Mouse (Mus musculus): Measurements from ENCODE around the gene Nrxn1.
"Not testable (repeated sequence)": the region's sequence is repeated elsewhere in the genome, so short reads cannot be mapped to it uniquely, and the experiment has no call there.

Nrxn1 gene

DNA sequence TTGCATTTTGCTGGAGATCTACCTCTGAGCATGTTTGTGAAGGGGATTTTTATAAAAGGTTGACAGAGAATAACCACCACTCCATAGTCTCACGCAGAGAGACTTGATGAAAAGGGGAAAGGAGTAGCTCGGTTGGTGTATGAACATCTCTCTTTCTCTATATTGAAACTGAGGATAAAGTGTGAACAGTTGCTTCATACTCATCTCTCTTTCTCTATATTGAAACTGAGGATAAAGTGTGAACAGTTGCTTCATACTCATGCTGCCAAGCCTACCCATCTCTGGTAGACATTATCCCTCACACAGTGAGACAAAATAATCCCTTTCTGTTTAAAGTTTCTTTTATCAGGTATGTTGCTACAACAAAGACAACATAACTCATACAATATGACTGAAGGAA is 854.4 kb downstream of the Nrxn1 start:
- no peak for DNase-seq

DNA sequence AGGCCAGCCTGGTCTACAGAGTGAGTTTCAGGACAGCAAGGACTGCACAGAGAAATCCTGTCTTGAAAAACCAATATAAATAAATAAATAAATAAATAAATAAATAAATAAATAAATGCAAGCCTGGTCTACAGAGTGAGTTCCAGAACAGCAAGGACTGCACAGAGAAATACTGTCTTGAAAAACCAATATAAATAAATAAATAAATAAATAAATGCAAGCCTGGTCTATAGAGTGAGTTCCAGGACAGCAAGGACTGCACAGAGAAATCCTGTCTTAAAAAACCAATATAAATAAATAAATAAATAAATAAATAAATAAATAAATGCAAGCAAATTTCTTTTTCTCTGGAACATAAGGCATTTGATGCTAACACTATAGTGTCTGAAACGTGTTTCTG is 857.2 kb downstream of the Nrxn1 start:
- DNase-seq: not testable (repeated sequence)

DNA sequence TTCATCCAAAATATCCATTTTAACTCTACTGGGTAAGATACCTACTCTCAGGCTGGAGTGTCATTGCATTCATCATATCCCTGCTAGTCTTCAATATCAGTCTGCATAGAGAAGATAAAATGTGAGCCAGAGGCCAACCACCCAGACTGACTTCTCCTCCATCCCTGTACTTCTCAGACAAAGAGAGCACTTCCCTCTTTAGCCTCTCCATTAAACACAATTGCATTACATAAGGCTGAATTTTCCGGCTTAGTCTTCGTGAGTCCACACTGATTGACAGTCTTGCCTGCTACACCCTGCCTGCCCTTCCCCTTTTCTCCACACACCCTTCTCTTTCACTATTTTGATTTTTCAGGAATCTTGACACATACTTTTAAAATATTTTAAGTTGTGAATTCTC is 858.1 kb downstream of the Nrxn1 start:
- DNase-seq: no peak

DNA sequence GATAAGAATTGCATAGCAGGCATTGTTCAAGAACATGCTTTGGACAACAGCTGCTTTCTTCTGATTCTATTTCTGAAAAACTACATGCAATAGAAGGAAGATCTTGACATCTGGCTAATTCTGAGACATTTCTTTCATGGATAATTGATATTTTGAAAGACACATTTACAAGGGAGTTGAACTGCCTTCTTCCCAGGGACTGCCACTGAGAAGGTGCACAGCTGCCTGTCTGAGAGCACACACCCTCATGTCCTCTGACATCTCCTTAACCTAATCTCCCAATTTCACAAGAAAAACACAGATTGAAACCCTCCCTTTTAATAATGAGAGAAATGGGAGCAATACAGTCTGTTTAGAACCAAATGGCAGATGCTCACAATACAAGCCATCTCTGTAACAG is 884.3 kb downstream of the Nrxn1 start:
- no peak for DNase-seq

DNA sequence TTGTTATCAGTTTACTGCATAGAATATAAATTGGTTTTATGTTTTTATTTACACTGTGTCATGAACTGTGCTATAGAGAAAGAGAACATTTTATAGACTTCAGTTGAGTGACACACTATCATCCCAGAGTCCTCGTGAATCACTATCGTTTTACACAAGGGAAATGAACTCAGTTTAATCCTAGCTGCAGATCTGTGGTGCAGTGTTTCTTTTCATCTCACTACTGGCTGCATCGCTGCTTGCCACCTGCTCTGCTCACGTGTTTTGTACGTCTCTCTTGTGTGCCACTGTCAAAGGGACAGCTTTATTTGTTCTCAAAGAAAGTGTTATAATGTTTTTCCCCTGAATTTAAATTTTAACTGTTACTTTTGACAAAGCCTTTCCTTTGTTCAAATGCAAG is 885.3 kb downstream of the Nrxn1 start:
- no peak for DNase-seq

DNA sequence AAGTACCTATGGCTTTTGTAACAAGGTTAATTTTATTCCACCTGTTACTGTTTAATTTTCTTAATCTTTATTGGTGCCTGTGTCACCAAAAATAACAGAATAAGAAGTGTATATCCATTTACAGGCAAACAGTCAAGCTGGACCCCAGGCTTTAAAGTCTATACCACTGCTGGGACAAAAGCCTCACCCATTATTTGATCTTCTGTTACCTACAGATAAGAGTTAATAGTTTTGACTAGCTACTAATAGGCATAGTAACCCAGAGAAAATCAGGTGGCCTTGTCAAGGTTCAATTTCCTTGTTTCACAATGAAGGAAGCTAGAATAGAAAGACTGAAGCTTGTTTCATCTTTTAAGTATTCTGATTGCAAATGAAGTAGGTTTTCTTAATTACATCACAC is 888.9 kb downstream of the Nrxn1 start:
- DNase-seq: no peak

DNA sequence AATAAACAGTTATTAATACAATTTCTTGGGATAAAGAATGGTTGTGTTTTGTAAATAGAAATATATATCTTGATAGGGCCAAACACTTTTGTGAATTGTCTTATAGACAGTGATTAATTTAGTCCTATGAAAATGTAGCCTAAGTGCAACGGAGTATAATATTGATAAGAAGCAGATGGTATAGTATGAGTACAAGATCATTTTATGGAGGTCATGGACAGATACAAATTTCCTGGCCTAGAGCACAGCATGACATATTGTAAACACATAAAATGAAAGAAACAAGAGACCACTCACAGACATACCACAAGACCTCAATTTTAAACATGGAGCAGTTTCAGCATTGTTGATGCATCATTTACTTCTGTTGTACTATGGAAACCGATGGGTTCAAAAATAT is 890.1 kb downstream of the Nrxn1 start:
- DNase-seq: no peak

DNA sequence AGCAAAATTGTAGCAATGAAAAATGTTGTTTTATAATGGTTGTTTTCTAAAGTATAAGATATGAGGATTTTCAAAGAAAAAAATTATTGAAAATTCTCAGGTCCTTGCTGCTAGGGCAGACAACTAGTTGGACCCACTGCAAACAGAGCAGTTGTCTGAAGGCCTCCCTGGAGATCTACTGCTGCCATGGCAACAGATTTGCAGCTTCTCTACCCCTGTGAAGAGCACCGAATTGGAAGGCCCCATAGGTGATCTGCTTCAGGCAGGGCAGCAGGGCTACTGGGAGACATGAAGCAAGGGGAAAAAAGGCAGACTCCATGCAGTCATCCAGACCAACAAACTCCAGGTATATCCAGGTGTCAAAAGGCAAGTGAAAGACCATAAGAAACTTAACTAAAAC is 896.1 kb downstream of the Nrxn1 start:
- DNase-seq: no peak

DNA sequence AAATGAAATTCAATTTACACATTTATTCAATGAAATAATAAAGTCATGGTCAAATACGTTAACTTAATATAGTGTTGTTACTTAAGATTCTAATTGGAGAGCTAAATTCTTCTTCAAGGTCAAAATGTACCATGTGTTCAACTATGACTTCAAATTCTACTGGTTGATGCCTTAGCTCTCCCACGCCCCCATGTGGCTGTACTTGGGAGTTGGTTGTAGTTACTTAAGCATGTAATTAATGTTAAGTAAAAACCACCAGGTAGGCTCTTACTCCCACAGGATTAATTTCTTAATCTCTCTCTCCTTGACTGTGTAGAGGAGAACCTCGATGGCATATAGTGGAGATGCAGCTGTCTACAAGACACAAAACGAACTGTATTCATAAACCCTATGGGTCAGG is 951.3 kb downstream of the Nrxn1 start:
- no peak for DNase-seq

DNA sequence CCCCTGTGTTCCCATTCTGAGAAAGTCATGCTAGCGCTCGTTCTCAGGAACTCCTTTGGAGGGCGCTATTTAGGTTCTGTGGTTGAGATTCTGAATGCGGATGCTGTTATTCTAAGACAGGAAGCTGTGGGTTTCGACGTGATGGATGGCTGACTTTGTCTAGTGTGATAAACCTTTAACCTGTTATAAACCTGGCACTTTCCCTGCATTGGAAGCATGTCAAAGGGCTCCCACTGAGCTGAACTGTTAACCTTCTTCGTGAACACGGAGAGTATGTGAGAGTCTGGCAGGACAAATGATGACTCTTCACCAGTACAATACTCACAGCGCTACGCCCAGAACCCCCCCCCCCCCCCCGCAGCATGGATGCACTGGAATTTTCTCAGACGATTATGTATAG is 962.0 kb downstream of the Nrxn1 start:
- DNase-seq: no peak

DNA sequence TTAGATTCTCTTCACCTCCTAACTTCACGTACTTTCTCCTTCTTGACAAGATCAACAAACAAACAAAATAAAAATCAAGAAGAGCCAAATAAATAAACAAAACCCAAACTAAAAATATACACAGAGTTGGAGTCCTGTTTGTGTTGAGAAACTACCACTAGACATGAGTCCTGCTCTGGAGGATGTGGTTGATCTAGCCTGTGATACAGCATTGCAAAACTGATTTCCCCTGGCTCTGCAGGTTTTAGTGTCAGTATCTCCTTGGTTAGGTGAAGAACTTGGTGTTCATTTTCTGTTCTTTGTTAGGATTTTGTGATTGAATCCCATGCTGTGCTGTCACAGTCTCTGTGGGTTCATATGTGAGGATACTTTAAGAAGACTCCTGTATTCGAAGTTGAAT is 963.7 kb downstream of the Nrxn1 start:
- DNase-seq: no peak

DNA sequence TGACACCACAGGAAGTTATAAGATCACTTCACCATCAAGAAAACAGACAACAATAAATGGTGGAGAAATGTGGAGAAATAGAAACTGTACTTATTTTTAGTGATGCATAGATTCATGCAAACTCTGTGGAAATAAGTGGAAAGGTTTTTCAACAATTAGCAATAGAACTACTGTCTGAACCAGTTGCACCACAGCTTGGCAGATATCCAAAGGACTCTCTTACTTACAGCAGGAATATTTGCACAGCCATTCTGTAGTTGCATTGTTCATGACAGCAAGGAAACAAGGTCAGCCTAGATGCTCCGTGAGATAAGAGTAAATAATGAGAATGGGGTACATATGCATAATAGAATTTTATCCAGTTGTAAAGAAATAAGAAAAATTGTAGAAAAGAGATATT is 965.3 kb downstream of the Nrxn1 start:
- DNase-seq: no peak

DNA sequence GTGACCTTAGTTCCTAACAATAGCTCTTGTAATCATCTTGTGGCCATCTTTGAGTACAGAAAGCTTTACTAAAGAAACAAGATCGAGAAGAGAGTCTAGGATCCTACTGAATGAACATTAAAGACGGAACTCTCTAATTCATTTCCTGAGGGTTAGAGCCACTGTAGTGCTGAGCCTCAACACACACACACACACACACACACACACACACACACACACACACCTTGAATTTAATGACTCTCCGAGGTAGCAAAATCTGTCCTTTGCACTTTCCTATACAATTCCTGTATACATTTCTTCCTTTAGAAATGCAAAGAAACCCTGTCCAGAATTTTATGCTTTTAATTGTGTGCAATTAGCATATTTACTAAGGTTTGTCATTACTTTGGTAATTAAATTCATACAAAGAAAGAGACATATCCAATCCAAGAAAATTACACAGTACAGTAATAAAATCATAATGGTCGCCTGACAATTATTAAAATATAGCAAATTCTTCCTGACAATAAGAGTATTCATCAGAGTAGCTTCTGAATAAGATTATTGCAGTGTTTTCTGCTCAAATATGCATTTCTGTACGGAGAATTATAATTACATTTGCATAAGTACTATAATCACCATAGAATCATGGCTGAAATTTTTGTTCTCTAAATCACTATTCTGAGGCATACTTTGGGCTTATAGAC is 969.9 kb downstream of the Nrxn1 start:
- no peak for DNase-seq

DNA sequence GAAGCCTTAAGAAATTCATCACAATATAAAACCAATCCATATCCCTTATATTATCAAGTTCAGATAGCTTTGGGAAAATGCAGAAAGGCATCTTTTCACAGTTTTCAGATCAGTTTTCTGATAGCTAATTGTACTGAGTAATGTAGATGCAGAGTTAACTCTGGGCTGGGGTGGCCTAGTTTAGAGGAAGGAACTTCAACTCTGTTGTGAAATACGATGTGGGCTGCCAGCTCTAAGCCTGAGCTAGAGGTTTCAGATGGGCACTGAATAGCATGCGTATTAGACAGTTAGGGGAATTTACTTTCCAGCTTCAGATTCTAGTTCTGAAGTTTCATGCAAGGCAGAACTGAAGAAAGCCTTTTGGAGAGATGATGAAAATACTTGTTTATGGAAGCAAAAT is 976.6 kb downstream of the Nrxn1 start:
- DNase-seq: no peak

DNA sequence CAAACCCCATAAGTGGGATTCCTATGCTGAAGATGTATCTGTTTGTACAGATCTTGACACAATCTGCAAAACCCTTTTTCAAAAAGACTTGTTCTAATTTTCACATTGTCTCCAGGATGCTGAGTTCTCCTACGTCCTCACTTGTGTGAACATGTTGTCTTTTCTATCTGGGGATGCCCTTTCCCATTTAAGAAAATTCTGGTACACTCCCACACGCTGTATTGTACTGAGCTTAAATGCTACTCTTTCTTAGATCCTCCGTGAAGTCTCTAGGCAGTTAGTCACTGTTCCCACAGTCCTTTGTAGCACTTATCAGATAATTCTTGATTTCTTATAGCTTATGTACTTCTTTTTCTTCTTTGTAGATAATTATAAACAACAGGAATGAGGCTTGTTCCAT is 997.9 kb downstream of the Nrxn1 start:
- no peak for DNase-seq

DNA sequence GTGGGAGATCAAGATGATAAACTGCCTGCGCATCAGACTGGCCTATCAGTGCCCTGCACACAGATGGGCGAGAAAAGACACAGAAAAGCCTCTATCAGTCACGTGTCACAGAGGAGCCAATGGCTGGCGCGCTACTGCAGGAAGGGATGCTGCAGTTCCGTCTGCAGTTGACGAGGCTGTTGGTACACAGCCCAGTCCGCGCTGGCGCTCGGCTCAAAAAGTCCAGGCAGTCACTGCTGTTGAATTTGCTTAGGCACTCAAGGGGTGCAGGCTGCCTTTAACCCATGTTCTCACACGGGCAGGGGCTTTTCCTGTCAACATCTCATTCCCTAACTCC is 1004.6 kb downstream of the Nrxn1 start:
- no peak for DNase-seq

DNA sequence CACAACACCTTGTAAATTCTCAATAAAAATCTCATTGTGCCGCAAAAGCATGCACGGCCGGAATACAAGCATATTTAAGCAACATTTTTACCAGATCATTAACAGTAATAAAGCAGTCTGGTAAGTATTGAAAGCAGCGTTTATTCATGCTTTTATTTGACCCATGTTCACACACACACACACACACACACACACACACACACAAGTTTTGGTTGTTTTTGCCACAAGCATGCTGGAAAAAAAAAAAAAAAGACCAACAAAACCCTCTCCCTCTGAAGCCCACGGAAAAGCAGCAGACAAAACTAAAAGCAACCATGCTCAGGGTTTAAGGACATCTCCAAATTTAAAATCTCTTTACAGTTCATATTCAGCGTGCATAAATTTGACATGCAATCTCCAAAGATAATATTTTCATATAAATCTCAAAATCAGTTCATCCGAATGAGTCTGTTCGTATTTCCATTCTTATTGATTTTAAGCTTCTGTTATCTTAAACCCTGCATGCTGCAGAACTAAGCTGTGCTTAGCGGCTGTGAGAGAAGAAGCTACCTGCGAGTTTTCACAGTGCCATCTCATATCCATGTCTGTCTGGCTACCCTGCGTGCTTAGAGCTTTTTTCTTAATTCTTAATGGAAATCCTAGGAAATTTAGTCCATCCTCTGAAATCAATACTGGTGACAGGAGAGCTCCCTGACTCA is 1005.1 kb downstream of the Nrxn1 start:
- DNase-seq: no peak

DNA sequence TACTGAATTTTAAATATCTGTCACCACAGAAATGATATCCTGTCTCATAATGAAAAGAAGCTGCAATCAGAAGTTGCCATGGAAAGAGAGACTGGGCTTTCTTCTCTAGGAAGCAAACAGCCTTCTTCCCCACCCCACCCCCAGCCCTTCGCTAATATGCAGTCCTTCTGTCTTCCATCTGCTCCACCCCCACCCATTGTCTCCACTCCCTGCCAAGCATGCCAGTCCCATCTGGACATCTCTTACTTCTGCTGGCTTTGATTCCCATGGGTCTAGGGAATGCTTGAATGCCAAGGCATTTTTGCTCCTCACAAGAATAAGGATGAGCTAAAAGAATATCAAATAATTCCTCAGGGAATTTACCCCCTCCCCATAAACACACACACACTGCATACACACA is 1006.0 kb downstream of the Nrxn1 start:
- DNase-seq: no peak

DNA sequence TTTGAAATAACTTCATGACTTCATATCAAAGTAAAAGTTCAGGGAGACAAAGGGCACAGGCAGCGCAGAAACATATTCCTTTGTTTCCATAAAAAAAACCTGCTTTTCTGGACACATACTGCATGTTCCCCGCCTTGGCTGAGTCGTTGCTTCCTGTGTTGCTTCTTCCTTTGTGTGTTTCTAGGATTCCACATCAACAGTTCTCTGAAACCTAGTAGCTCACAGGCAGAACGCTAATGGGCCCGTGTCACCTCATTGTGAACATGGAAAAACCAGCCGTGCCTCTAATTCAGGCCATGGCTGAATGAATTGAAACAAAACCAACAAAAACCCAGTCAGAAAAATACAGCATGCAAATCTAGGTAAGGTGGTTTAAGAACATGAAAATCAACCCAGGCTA is 1013.9 kb downstream of the Nrxn1 start:
- DNase-seq: no peak

DNA sequence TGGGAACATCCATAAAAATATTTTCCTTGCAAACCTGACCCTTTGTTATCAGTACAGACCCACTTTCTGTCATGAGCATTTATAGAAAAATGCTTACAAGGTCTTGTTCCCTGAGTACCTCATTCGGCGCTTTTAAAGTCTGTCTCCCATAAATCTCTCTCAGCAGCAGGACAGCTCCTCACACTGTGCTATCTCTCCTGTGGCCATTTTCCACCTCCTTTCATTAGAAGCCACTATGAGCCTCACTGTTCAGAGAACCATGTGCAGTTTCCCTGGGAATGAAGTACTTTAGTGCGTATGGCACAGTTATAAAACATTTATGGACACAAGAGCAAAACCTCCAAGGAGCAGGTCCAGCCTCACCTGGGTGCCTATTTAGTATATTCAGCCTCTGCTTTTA is 1014.4 kb downstream of the Nrxn1 start:
- DNase-seq: no peak

DNA sequence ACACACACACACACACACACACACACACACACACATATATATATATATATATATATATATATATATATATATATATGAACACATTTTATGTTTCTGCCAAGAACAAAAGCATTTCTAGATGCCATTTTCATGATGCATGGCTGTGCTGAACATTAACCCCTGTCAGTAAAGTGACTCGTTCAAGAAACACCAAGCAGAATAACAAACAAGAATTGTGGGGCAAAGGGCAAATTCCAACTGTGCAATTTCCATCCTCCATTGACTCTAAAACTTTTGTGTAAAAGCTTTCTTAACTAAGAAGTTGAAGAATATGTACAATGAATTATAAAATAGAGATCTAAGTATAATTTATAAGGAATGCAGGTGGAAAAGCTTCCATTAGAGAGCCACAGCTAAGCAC is 1030.0 kb downstream of the Nrxn1 start:
- no peak for DNase-seq

DNA sequence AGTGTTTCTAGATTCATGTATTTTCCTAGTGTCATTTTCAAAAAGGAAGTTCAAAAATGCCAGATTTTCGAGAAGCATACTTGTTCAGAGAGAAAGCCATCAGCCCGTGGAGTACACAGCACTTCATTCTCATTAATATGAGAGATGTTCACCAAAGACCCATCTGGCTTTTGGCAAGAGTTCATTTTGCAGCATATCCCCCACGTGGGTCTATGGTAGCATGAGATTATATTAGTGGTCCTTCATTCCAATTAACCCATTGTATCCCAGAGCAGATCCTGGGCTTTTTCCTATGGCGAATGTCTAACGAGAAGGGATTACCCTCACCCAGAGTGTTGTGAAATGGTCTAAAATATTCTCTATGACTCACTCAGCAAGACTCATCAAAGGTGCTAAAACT is 1032.0 kb downstream of the Nrxn1 start:
- DNase-seq: no peak

DNA sequence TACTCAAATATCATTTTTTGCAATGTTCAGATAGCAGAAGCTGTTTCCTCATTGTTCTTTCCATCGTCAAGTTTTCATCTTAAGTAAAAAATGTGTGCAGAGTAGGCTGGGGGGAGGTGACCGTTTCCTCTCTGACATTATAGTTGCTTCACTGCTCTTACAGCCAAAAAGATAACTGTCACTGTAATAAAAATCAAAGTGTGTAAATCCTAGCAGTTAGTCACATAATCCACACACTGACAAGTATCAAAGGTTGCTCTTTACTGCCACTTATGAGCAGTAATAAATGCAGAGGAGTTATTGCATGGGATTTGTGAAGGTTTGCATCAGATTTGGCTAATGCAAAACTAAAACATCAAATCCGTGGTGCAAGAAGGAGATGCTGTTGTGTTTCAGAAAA is 1032.7 kb downstream of the Nrxn1 start:
- no peak for DNase-seq

DNA sequence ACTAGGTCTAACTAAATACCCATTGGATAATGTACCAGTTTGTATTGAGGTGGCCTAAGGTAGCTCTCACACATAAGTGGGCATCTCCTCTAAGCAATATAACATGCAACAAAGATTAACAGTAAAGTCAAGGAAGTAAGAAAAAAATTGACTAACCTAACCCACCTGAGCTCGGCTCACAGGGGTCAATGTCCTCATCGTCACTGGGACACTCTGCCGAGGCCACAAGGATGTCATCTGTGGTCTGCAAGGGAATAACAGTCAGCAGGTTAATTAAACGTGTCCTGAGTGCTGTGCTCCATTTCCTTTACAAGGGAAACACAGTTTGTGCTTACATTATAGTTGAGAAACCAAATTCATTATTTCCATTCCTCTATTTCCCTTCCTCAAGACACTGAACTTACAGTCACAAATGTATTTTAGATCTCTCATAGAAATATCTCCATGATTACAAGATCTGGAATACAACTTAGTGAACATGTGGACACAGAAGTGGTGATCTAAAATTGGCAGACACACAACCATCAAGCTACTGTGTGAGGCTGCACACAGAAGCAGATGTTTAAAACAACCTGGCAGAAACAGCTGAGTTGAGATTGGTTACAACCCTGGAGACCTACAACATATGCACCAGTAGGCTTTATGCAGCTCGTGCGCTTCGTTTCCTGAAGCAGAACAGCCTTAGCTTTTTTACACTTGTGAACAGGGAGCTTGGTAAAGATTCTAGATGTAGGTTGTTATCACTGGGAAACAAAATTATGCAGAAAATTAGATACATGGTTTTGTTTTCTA is 1033.4 kb downstream of the Nrxn1 start:
- DNase-seq: no peak

Measured in thymus, adult 18-20 months (tissue).